Mouse (Mus musculus): ENCODE results near the gene Kif1a.

DNA sequence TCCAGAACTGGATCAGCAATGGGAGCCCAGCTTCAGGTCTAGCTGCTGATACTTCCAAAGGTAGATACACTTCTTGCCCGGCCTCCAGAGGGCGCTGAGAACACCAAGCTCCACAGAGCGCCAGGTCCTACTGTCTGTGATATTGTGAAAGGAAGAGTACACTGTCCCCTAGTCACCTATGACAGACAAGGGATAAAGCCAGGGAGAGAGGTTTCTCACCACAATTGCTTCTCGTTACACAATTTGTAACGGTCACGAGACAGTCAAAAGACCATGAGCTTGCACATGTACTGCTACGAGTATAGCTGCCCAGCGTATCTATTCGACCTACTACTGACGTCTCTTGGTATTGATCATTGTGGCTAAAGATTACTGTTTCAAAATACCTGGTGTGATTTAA is 72.4 kb downstream of the Kif1a start:
- no peak for TF ChIP-seq MAFK (IDR thresholded peaks at IDR 0.05; ENCODE audit: insufficient read depth, low read depth, low read length)
- no peak for TF ChIP-seq ZNF384 (IDR thresholded peaks at IDR 0.05; ENCODE audit: low read depth, low read length)
- TF ChIP-seq HCFC1 (IDR thresholded peaks at IDR 0.05; ENCODE audit: borderline replicate concordance, insufficient read depth, low read length) = no peak
- TF ChIP-seq CHD2 (IDR thresholded peaks at IDR 0.05; ENCODE audit: low read depth, low read length) = no peak

Data from ES-E14 (cell line).